Mouse (Mus musculus) B cell, adult 2 months (primary cell): ENCODE data around the gene S1pr5.
"Not testable (repeated sequence)": the region's sequence is repeated elsewhere in the genome, so short reads cannot be mapped to it uniquely, and the experiment has no call there.

ENCODE experiments used
- DNase-seq, 2 experiments: peaks; one replicate each; pipeline ENCODE4 v3.0.0; 2022

The S1pr5 gene

GRCm38 (mm10) chr9:21265611-21266010 is 17.4 kb upstream of the S1pr5 start:
- no peak for DNase-seq

- peak; percentile 98 for DNase-seq
Measured at GRCm38 (mm10) chr9:21265000-21265561, 16.8 kb upstream of the S1pr5 start, which contains the start of gene Atg4d. Atg4d (plus strand) TSS chr9:21265293.

- no peak for DNase-seq
Measured at GRCm38 (mm10) chr9:21264272-21264999, 16.2 kb upstream of the S1pr5 start.

GRCm38 (mm10) chr9:21261831-21262230 is 13.6 kb upstream of the S1pr5 start:
- DNase-seq, result no peak

- no peak for DNase-seq
Measured at GRCm38 (mm10) chr9:21260491-21261040, 12.3 kb upstream of the S1pr5 start.

GRCm38 (mm10) chr9:21256349-21256748 is 8.1 kb upstream of the S1pr5 start:
- not testable (repeated sequence) for DNase-seq

- DNase-seq, result no peak
Measured at GRCm38 (mm10) chr9:21254690-21255089, 6.4 kb upstream of the S1pr5 start.

GRCm38 (mm10) chr9:21251116-21251735 is 3.0 kb upstream of the S1pr5 start:
- no peak for DNase-seq

- DNase-seq, result no peak
Measured at GRCm38 (mm10) chr9:21250509-21250908, 2.3 kb upstream of the S1pr5 start.

GRCm38 (mm10) chr9:21249629-21250508 is 1.6 kb upstream of the S1pr5 start:
- no peak for DNase-seq

GRCm38 (mm10) chr9:21246342-21246741 is 1.9 kb downstream of the S1pr5 start:
- DNase-seq, result no peak

- DNase-seq, result no peak
Measured at GRCm38 (mm10) chr9:21245113-21245487, 3.1 kb downstream of the S1pr5 start.

- DNase-seq, result peak in 1 of 2 experiments; percentile 46
Measured at GRCm38 (mm10) chr9:21244428-21245112, 3.7 kb downstream of the S1pr5 start.

GRCm38 (mm10) chr9:21243826-21244427 is 4.3 kb downstream of the S1pr5 start:
- no peak for DNase-seq

GRCm38 (mm10) chr9:21241343-21241742 is 6.9 kb downstream of the S1pr5 start:
- DNase-seq, result peak; percentile 85 to 86

GRCm38 (mm10) chr9:21239465-21239848 is 8.8 kb downstream of the S1pr5 start:
- peak in 1 of 2 experiments; percentile 23 for DNase-seq

- peak; percentile 79 to 85 for DNase-seq
Measured at GRCm38 (mm10) chr9:21238733-21239464, 9.3 kb downstream of the S1pr5 start, which contains the start of gene Keap1. Keap1 (minus strand) TSS chr9:21239361.

- DNase-seq, result no peak
Measured at GRCm38 (mm10) chr9:21238004-21238732, 10.1 kb downstream of the S1pr5 start.

GRCm38 (mm10) chr9:21237368-21238003 is 10.8 kb downstream of the S1pr5 start:
- DNase-seq, result peak; percentile 61 to 63

GRCm38 (mm10) chr9:21236991-21237367 is 11.3 kb downstream of the S1pr5 start:
- no peak for DNase-seq
